Mouse (Mus musculus) liver, adult (tissue): ENCODE data around the gene Wnk1.

Experiments used
- GATA4 ChIP-seq: IDR thresholded peaks from 2 replicates; pipeline ENCODE4 v1.6.1; 2014; ENCODE audit warnings: mild to moderate bottlenecking, low read length; ENCODE audit not compliant: insufficient replicate concordance

Wnk1 gene

GRCm38 (mm10) chr6:119883151-119883550 is 155.3 kb downstream of the Wnk1 start:
- TF ChIP-seq GATA4, result no peak
